Mouse (Mus musculus): ENCODE results near the gene Appl2. TPM values are rescaled to one million over a fixed set of nuclear protein-coding genes. Genes with fewer than 3 reads are reported as not detected.

The Appl2 gene
- total and polyA plus RNA-seq, 2 experiments from 2014 or later = 45.2 to 65.0 TPM

DNA sequence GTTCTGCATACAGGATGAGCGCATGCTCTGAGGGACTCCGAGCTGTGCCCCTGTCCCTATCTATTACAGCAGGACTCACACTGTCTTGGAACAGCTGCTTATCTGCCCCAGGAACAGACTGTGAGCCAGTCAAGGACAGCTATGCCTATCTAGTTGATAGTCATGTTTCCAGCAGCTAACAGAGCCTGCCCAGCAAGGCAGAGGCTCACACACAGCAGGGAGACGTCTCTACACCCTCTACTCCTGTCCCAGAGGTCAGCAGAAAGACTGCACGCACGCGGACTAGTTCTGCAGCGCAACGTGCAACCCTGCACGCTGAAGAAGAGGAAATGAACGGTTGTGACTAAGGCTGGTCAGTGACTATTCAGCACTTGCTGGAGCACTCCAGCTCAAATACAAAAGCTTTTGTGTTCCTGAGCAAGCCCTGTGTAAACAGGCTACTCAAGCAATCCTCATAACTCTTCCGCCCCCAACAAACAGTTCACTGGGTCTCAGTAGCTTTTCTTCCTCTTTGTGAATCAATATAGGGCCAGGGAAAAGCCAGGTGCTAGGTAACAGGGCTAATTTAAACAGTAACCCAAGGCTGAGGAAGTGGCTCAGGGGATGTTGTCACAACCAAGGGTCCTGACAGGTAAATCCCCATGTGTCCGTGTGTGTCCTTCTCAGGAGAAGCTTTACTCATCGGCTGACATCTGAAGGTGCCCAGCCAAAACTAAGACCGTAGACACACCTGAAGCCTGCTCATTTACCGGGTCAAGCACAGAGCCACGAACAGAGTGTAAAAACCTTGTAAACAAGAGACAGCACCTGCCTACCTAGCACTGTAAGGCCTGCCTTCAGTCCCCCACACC is 3.4 kb downstream of the Appl2 start:
- 42% methylated on average over 16 of the region's 16 CpGs for WGBS
- DNase-seq (ENCODE audit: low spot score) = peak; percentile 33

DNA sequence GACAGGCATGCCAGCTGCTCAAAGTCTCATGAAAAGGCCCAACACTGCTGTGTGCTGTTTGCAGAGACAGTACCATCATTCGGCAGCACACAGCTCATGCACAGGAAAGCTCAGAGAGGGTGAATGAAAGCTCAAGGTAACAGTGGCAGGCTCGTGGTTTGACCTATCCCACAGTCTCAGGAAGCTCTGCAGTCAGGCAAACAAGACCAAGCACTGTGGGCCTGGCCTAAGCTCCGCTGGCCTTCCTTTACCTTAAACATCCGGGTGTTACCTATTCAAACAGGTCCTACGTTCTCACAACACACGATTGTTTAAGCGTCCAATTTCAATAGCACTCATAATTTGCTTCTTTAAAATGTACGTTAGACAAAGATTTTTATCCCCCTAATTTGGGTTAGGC is 4.4 kb downstream of the Appl2 start:
- no peaks in the 10 kb centered on the region for H3K27me3 ChIP-seq (ENCODE audit: insufficient read depth, low read length)
- H3K4me2 ChIP-seq (ENCODE audit: low read depth, low read length) = no peak overlapping the region

More for the DNA sequence above, 3.4 kb downstream of the Appl2 start:
- TF ChIP-seq CTCF (IDR thresholded peaks at IDR 0.05; ENCODE audit: low read depth) = no peak
- no peaks in the 10 kb centered on the region for H3K36me3 ChIP-seq (ENCODE audit: insufficient read depth, low read length)
- peak overlapping the region; percentile 35 for H3K4me2 ChIP-seq (ENCODE audit: low read depth, low read length)
- H3K9ac ChIP-seq (replicated peaks; ENCODE audit: low read length) = peak overlapping the region; percentile 40; the same call in 1 of the 2 replicates
- 0 out of 2 replicates have a peak, but pooled peaks have one; percentile 6 for ATAC-seq
- H3K27ac ChIP-seq = peak overlapping the region; percentile 76
- no peaks in the 10 kb centered on the region for H3K27me3 ChIP-seq (ENCODE audit: insufficient read depth, low read length)
- no peaks in the 10 kb centered on the region for H3K9me3 ChIP-seq (ENCODE audit: low read length)
- H3K4me3 ChIP-seq (ENCODE audit: low read length) = no peak overlapping the region
- H3K4me1 ChIP-seq (ENCODE audit: insufficient read depth, low read length) = peaks cover 41% of the 10 kb centered on the region

DNA sequence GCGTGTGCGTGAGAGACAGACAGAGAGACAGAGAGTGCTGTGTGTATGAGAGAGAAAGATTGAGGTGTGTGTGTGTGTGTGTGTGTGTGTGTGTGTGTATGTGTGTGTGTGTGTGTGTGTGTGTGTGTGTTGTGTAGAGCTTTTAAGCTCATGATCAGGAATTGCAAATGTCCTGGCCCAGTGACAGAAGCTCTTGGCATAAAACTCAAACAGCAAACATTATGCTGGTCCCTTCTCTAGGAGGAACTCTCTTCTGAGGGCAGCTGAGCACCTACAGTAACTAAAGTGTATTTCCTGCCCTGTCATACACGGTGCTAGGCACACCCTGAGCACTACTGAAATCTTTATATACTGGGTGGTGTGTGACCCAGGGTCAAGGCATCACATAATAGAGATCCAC is 6.9 kb downstream of the Appl2 start:
- Histone ChIP-seq H3K4me1 (ENCODE audit: insufficient read depth, low read length) (peaks cover 31% of the 10 kb centered on the region), H3K4me2 (ENCODE audit: low read depth, low read length) (no peak overlapping the region), H3K27ac (no peak overlapping the region; the same call in 1 of the 2 replicates), H3K4me3 (ENCODE audit: low read length) (no peak overlapping the region), H3K27me3 (ENCODE audit: insufficient read depth, low read length) (no peaks in the 10 kb centered on the region), H3K36me3 (ENCODE audit: insufficient read depth, low read length) (no peaks in the 10 kb centered on the region; the same call in 1 of the 2 replicates), H3K9ac (replicated peaks; ENCODE audit: low read length) (0 out of 2 replicates have a peak overlapping the region, but pooled peaks have one; percentile 17), H3K9me3 (ENCODE audit: low read length) (no peaks in the 10 kb centered on the region)
- DNase-seq (ENCODE audit: low spot score) = no peak
- TF ChIP-seq CTCF (IDR thresholded peaks at IDR 0.05; ENCODE audit: low read depth) = no peak
- 76% methylated on average over 3 of the region's 3 CpGs for WGBS
- no peak for ATAC-seq

More for the DNA sequence above, 4.4 kb downstream of the Appl2 start:
- 74% methylated on average over 8 of the region's 8 CpGs for WGBS
- Histone ChIP-seq H3K9me3 (ENCODE audit: low read length) (no peaks in the 10 kb centered on the region), H3K9ac (replicated peaks; ENCODE audit: low read length) (no peak overlapping the region; the same call in 1 of the 2 replicates), H3K27ac (peak overlapping the region; percentile 41), H3K36me3 (ENCODE audit: insufficient read depth, low read length) (no peaks in the 10 kb centered on the region; the same call in 1 of the 2 replicates), H3K4me3 (ENCODE audit: low read length) (no peak overlapping the region), H3K4me1 (ENCODE audit: insufficient read depth, low read length) (peaks cover 41% of the 10 kb centered on the region)
- no peak for TF ChIP-seq CTCF (IDR thresholded peaks at IDR 0.05; ENCODE audit: low read depth)
- no peak for DNase-seq (ENCODE audit: low spot score)
- no peak for ATAC-seq

DNA sequence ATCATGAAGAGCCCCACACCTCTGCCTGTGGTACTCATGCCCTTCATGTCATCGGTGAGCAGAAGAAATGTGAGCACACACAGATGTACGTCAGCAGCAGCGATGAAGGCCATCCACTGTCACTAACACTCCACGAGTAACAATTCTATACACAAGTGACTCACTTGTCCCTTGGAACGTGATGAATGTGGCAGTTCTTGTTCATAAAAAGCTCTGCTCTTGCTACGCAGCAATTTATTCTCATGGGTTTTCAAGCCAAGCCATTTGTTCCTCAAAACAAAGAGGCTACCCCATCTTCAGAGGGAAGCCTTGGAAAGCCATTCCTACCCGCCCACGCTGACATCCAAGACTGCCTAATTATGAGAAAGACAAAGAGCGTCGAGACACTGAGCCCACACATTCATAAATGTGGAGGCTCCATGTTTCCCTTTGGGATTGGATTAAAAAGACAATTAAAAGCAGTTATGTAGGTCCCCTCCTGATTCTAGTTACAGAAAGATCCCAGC is 8.6 kb downstream of the Appl2 start:
- Histone ChIP-seq H3K27me3 (ENCODE audit: insufficient read depth, low read length) (no peaks in the 10 kb centered on the region), H3K4me2 (ENCODE audit: low read depth, low read length) (no peak overlapping the region), H3K4me1 (ENCODE audit: insufficient read depth, low read length) (peaks cover 17% of the 10 kb centered on the region), H3K4me3 (ENCODE audit: low read length) (no peak overlapping the region), H3K9ac (replicated peaks; ENCODE audit: low read length) (no peak overlapping the region), H3K27ac (peak overlapping the region; percentile 48; the same call in 1 of the 2 replicates), H3K36me3 (ENCODE audit: insufficient read depth, low read length) (no peaks in the 10 kb centered on the region; the same call in 1 of the 2 replicates), H3K9me3 (ENCODE audit: low read length) (no peaks in the 10 kb centered on the region)
- no peak for TF ChIP-seq CTCF (IDR thresholded peaks at IDR 0.05; ENCODE audit: low read depth)
- WGBS = 37% methylated on average over 10 of the region's 10 CpGs
- ATAC-seq (peak; percentile 19; the same call in 1 of the 2 replicates), DNase-seq (ENCODE audit: low spot score) (peak; percentile 38)

DNA sequence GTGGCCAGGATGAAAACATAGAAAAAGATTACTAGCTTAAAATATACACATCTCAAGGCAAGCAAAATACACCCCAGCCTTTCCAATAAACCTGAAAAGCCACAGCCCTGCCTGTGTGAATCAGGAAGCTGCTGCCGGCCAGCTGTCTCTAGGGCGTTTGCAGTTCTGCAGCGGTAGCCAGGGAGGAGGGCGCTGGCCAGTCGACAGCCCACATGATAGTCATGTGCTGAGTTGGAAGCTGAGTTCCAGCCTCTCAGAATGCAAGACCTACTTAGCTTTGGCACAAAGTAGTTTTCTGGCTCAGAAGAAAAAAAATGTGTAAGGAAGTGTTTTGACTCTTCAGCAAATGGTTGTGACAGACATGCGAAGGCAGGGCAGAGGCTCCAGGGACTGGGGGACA is 11.2 kb downstream of the Appl2 start:
- ATAC-seq (peak; percentile 84), DNase-seq (ENCODE audit: low spot score) (peak; percentile 80)
- Histone ChIP-seq H3K27me3 (ENCODE audit: insufficient read depth, low read length) (no peaks in the 10 kb centered on the region), H3K27ac (peak overlapping the region; percentile 45; the same call in 1 of the 2 replicates), H3K9me3 (ENCODE audit: low read length) (no peaks in the 10 kb centered on the region), H3K9ac (replicated peaks; ENCODE audit: low read length) (no peak overlapping the region), H3K36me3 (ENCODE audit: insufficient read depth, low read length) (no peaks in the 10 kb centered on the region; the same call in 1 of the 2 replicates), H3K4me3 (ENCODE audit: low read length) (no peak overlapping the region), H3K4me2 (ENCODE audit: low read depth, low read length) (0 out of 2 replicates have a peak overlapping the region, but pooled peaks have one; percentile 11), H3K4me1 (ENCODE audit: insufficient read depth, low read length) (0 out of 2 replicates have a peak, but pooled peaks cover 9% of the 10 kb centered on the region)
- 24% methylated on average over 6 of the region's 6 CpGs for WGBS
- TF ChIP-seq CTCF (IDR thresholded peaks at IDR 0.05; ENCODE audit: low read depth) = no peak

DNA sequence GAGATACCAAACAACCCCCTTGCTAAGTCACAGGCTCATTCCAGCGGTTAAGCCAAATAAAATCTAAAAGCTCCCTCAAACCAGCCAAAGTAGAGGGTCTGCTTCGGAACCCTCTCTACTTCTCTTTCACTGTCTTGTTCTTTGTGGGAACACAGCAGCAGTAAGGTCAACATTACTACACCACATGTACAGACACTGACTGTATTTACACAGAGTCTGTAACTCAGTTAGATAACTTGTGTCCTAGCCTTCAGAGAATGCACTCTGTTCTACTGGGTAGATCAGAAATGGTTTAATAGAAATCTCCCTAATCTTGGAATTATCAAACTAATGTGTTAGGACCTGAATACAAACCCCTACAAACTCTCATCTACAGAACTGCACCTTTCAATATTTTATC is 12.3 kb downstream of the Appl2 start:
- no peak for DNase-seq (ENCODE audit: low spot score)
- Histone ChIP-seq H3K9ac (replicated peaks; ENCODE audit: low read length) (no peak overlapping the region), H3K4me2 (ENCODE audit: low read depth, low read length) (0 out of 2 replicates have a peak overlapping the region, but pooled peaks have one; percentile 30), H3K27ac (peak overlapping the region; percentile 32; the same call in 1 of the 2 replicates), H3K27me3 (ENCODE audit: insufficient read depth, low read length) (no peaks in the 10 kb centered on the region), H3K4me3 (ENCODE audit: low read length) (no peak overlapping the region), H3K4me1 (ENCODE audit: insufficient read depth, low read length) (0 out of 2 replicates have a peak, but pooled peaks cover 3% of the 10 kb centered on the region), H3K36me3 (ENCODE audit: insufficient read depth, low read length) (peaks cover 5% of the 10 kb centered on the region; the same call in 1 of the 2 replicates), H3K9me3 (ENCODE audit: low read length) (no peaks in the 10 kb centered on the region)
- ATAC-seq = no peak
- TF ChIP-seq CTCF (IDR thresholded peaks at IDR 0.05; ENCODE audit: low read depth) = no peak
- 75% methylated on average over 2 of the region's 2 CpGs for WGBS

Measured in hindbrain, postnatal 0 days (tissue).